Mouse (Mus musculus): Measurements from ENCODE around the gene Dnajc4. TPM values are rescaled to one million over a fixed set of nuclear protein-coding genes. Genes with fewer than 3 reads are reported as not detected.
"Not testable (repeated sequence)": the region's sequence is repeated elsewhere in the genome, so short reads cannot be mapped to it uniquely, and the experiment has no call there.

Dnajc4 gene
- total and polyA plus RNA-seq, 3 experiments: 11.6 to 29.4 (median 24.3) TPM

- Histone ChIP-seq H3K4me3 (ENCODE audit: low read depth, low read length) (peak within 1 kb of the TSS; percentile 76), H3K9me3 (replicated peaks) (no peaks in the 10 kb centered on the region), H3K27me3 (ENCODE audit: insufficient read depth, low read length) (no peaks in the 10 kb centered on the region; the same call in 1 of the 2 replicates), H3K36me3 (replicated peaks) (peaks cover 57% of the 10 kb centered on the region), H3K4me1 (ENCODE audit: insufficient read depth, low read depth, low read length) (peaks cover 59% of the 10 kb centered on the region)
- ATAC-seq (ENCODE audit: extremely low read depth, insufficient number of reproducible peaks, low FRiP score, poor library complexity, severe bottlenecking): peak; percentile 28; the same call in 1 of the 2 replicates
- TF ChIP-seq POLR2AphosphoS5 (IDR thresholded peaks at IDR 0.05; ENCODE audit: insufficient replicate concordance, low read depth, low read length) (no peak), TAL1 (conservative IDR thresholded peaks at IDR 0.05; ENCODE audit: low read depth, low read length) (no peak)
- peak; percentile 82 for DNase-seq (ENCODE audit: low spot score)
Observed at GRCm38 (mm10) chr19:6996006-6996405, 3.6 kb upstream of the Dnajc4 start, which contains the start of the genes Nudt22 and Trpt1. TSS of gene Nudt22 (minus strand) at chr19:6996117. TSS of gene Trpt1 (plus strand) at chr19:6996131.

DNA sequence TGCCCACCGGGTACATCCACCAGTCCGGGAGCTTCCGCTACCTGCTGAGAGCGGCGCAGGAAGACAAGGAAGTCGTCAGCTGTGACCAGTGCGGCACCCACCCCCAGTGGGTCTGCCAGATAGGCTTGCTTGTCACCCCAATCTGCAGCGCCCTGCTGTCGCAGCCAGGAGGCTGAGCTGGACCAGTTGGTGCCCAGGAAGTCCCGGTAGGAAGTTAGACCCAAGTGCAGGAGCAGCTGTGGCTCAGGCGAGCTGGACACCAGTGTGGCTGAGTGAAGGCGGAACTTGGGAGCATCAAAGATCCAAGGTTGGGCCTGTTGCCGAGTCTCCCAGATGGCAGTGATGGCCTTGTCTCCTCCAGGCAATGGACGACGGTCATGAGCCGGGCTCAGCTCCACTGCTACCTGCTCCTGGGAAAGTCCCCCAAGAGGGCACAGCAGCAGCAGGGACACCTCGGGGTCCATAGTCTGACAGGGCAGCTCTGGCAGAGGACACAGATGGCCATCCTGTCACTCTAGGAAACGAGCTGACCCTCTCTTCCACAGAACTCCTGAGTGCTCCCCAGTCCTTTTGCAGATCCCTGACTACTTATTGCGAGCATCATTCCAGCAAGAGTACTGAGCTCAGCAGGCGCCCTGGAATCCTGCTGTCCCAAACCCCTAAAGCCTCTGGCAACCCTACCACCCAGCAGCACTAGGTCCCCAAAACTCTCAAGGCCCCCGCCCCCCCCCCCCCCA, 3.1 kb upstream of the Dnajc4 start:
- H3K9me3 ChIP-seq (replicated peaks): no peaks in the 10 kb centered on the region
- ATAC-seq (ENCODE audit: extremely low read depth, insufficient number of reproducible peaks, low FRiP score, poor library complexity, severe bottlenecking) (no peak), DNase-seq (ENCODE audit: low spot score) (peak; percentile 41)
- H3K4me1 ChIP-seq (ENCODE audit: insufficient read depth, low read depth, low read length): peaks cover 62% of the 10 kb centered on the region
- peaks cover 56% of the 10 kb centered on the region for H3K36me3 ChIP-seq (replicated peaks)
- no peak for TF ChIP-seq CTCF (IDR thresholded peaks at IDR 0.05; ENCODE audit: low read depth, low read length)
- no peak for TF ChIP-seq POLR2AphosphoS5 (IDR thresholded peaks at IDR 0.05; ENCODE audit: insufficient replicate concordance, low read depth, low read length)
- no peak; the same call in 1 of the 2 replicates for TF ChIP-seq TAL1 (conservative IDR thresholded peaks at IDR 0.05; ENCODE audit: low read depth, low read length)
- no peaks in the 10 kb centered on the region; the same call in 1 of the 2 replicates for H3K27me3 ChIP-seq (ENCODE audit: insufficient read depth, low read length)
- peak overlapping the region; percentile 76 for H3K4me3 ChIP-seq (ENCODE audit: low read depth, low read length)

DNA sequence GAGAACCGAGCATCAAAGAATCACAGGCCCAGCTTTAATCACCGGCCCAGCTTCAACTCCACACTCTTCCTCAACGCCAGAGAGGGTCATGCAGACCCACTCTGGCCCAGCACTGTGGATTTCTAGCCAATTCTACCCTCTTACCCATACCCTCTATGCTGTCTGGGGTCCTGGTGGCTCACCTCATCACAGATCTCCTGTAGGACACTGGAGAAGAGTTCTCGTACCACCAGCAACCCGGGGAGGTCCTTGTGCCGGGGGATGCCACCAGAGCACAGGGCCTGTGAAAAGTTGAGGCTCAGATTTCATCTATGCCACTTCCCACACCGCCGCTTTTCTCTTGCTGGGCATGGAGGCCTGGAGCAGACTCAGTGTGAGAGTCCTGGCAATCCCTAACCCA, 2.1 kb upstream of the Dnajc4 start:
- no peaks in the 10 kb centered on the region for H3K9me3 ChIP-seq (replicated peaks)
- no peak for DNase-seq (ENCODE audit: low spot score)
- no peaks in the 10 kb centered on the region; the same call in 1 of the 2 replicates for H3K27me3 ChIP-seq (ENCODE audit: insufficient read depth, low read length)
- peak overlapping the region; percentile 76 for H3K4me3 ChIP-seq (ENCODE audit: low read depth, low read length)
- H3K36me3 ChIP-seq (replicated peaks): peaks cover 53% of the 10 kb centered on the region
- TF ChIP-seq POLR2AphosphoS5 (IDR thresholded peaks at IDR 0.05; ENCODE audit: insufficient replicate concordance, low read depth, low read length) (no peak), CTCF (IDR thresholded peaks at IDR 0.05; ENCODE audit: low read depth, low read length) (no peak), GATA2 (IDR thresholded peaks at IDR 0.05; ENCODE audit: borderline replicate concordance, low read depth, low read length) (no peak), GATA1 (IDR thresholded peaks at IDR 0.05; ENCODE audit: borderline replicate concordance, low read length) (no peak), TAL1 (conservative IDR thresholded peaks at IDR 0.05; ENCODE audit: low read depth, low read length) (no peak)
- no peak for ATAC-seq (ENCODE audit: extremely low read depth, insufficient number of reproducible peaks, low FRiP score, poor library complexity, severe bottlenecking)
- H3K4me1 ChIP-seq (ENCODE audit: insufficient read depth, low read depth, low read length): peaks cover 68% of the 10 kb centered on the region

DNA sequence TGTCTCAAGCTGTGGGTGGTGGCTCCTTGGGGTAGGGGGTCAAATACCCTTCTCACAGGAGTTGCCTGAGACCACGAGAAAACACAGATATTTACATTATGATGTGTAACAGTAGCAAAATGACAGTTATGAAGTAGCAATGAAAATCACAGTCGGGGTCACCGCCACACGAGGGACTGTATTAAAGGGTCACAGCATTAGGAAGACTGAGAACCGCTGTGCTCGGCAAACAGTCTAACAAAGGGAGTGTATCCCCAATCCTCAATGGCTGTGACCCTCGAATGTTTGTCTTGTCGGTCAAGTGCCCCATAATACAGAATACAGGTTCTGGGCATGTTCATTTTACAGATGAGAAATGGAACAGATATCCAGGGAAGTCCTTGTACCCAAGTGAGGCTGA, 1.6 kb upstream of the Dnajc4 start:
- no peak for TF ChIP-seq CTCF (IDR thresholded peaks at IDR 0.05; ENCODE audit: low read depth, low read length)
- no peak for TF ChIP-seq GATA1 (IDR thresholded peaks at IDR 0.05; ENCODE audit: borderline replicate concordance, low read length)
- TF ChIP-seq TAL1 (conservative IDR thresholded peaks at IDR 0.05; ENCODE audit: low read depth, low read length): no peak
- no peak for TF ChIP-seq POLR2AphosphoS5 (IDR thresholded peaks at IDR 0.05; ENCODE audit: insufficient replicate concordance, low read depth, low read length)
- TF ChIP-seq GATA2 (IDR thresholded peaks at IDR 0.05; ENCODE audit: borderline replicate concordance, low read depth, low read length): no peak
- H3K4me1 ChIP-seq (ENCODE audit: insufficient read depth, low read depth, low read length): peaks cover 68% of the 10 kb centered on the region
- H3K4me3 ChIP-seq (ENCODE audit: low read depth, low read length): no peak overlapping the region
- no peaks in the 10 kb centered on the region for H3K9me3 ChIP-seq (replicated peaks)
- peaks cover 53% of the 10 kb centered on the region for H3K36me3 ChIP-seq (replicated peaks)
- no peaks in the 10 kb centered on the region for H3K27me3 ChIP-seq (ENCODE audit: insufficient read depth, low read length)
- no peak for ATAC-seq (ENCODE audit: extremely low read depth, insufficient number of reproducible peaks, low FRiP score, poor library complexity, severe bottlenecking)
- DNase-seq (ENCODE audit: low spot score): no peak

DNA sequence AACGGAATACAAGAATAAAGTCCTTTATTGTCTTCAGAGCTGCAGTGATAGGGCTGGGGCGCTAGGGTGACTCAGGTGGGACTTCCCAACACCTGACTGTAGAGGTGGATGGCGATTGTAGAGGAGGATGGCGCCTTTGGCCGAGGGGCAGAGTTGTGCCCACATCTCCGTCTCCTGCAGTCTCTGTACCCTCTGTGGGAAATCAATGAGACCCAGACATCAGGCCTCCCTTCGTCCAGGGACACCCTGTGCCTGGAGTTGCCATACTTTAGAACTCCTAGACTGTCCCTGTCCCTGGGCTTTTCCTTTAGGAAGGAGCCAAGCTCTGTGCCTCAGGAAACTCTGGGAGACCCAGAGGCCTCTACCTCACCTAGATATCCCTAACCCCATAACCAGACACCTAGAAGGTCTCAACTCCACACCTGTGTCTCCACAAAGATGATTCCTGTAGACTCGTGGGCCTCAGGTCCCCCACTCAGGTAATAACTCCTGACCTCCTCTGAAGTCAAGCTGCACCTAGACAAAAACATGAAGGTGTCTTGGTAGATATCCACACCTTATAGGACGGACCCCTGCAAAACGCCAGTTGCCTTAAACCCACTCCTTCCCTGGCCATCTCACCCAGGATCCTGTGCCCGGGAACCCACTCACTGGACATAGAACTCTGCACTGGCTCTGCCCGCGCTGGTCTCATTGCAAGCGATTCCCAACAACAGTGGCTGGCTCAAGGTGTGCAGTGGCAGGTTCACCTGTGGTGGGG, 819 bp upstream of the Dnajc4 start:
- Histone ChIP-seq H3K27me3 (ENCODE audit: insufficient read depth, low read length) (no peaks in the 10 kb centered on the region), H3K9me3 (replicated peaks) (no peaks in the 10 kb centered on the region), H3K4me1 (ENCODE audit: insufficient read depth, low read depth, low read length) (peaks cover 67% of the 10 kb centered on the region), H3K4me3 (ENCODE audit: low read depth, low read length) (peak overlapping the region; percentile 77), H3K36me3 (replicated peaks) (peaks cover 48% of the 10 kb centered on the region)
- no peak for TF ChIP-seq POLR2AphosphoS5 (IDR thresholded peaks at IDR 0.05; ENCODE audit: insufficient replicate concordance, low read depth, low read length)
- TF ChIP-seq GATA2 (IDR thresholded peaks at IDR 0.05; ENCODE audit: borderline replicate concordance, low read depth, low read length): no peak
- TF ChIP-seq CTCF (IDR thresholded peaks at IDR 0.05; ENCODE audit: low read depth, low read length): no peak
- TF ChIP-seq TAL1 (conservative IDR thresholded peaks at IDR 0.05; ENCODE audit: low read depth, low read length): no peak
- TF ChIP-seq GATA1 (IDR thresholded peaks at IDR 0.05; ENCODE audit: borderline replicate concordance, low read length): no peak
- DNase-seq (ENCODE audit: low spot score) (no peak), ATAC-seq (ENCODE audit: extremely low read depth, insufficient number of reproducible peaks, low FRiP score, poor library complexity, severe bottlenecking) (no peak)

DNA sequence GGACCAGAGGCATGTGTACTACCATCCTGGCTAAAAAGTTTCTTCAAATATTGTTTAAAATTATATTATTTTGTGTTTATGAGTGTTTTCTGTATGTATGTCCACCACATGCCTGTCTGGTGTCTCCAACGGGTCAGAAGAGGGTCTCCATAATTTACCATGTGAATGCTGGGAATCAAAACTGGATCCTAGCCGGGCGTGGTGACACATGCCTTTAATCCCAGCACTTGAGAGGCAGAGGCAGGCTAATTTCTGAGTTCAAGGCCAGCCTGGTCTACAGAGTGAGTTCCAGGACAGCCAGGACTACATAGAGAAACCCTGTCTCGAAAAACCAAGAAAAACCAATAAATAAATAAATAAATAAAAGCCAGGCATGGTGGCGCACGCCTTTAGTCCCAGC, 1.2 kb downstream of the Dnajc4 start:
- not testable (repeated sequence) for ATAC-seq (ENCODE audit: extremely low read depth, insufficient number of reproducible peaks, low FRiP score, poor library complexity, severe bottlenecking); H3K4me3 ChIP-seq (ENCODE audit: low read depth, low read length); DNase-seq (ENCODE audit: low spot score); H3K9me3 ChIP-seq (replicated peaks); H3K27me3 ChIP-seq (ENCODE audit: insufficient read depth, low read length)
- H3K4me1 ChIP-seq (ENCODE audit: insufficient read depth, low read depth, low read length): peaks cover 70% of the 10 kb centered on the region
- peaks cover 41% of the 10 kb centered on the region for H3K36me3 ChIP-seq (replicated peaks)
